Mouse (Mus musculus): ENCODE results near the gene Scd1.

- TF ChIP-seq GATA1 (IDR thresholded peaks at IDR 0.05; ENCODE audit: low read length) (no peak), TAL1 (IDR thresholded peaks at IDR 0.05; ENCODE audit: low read length) (no peak)
Measured at GRCm38 (mm10) chr19:44382682-44383321, 24.9 kb downstream of the Scd1 start.
